Mouse (Mus musculus) G1E (cell line): ENCODE data around the gene 1700024P04Rik. TPM values are rescaled to one million over a fixed set of nuclear protein-coding genes. Genes with fewer than 3 reads are reported as not detected.

Experiments used
- ATAC-seq: 2 replicates; pipeline ENCODE4 v1.8.0; 2016; ENCODE audit warnings: mild to moderate bottlenecking; ENCODE audit not compliant: insufficient number of reproducible peaks, poor library complexity, low FRiP score, severe bottlenecking; ENCODE audit errors: extremely low read depth
- DNase-seq: peaks from one replicate; pipeline ENCODE4 v3.0.0; 2012; ENCODE audit warnings: low spot score
- H3K27me3 ChIP-seq: 2 replicates; pipeline ENCODE4 v1.6.1; 2012; ENCODE audit warnings: mild to moderate bottlenecking, low read length, inconsistent platforms; ENCODE audit not compliant: insufficient read depth
- H3K36me3 ChIP-seq: replicated peaks from 2 replicates; pipeline ENCODE3; 2012; ENCODE audit warnings: mild to moderate bottlenecking, inconsistent platforms
- H3K4me1 ChIP-seq: 2 replicates; pipeline ENCODE4 v1.6.1; 2012; ENCODE audit warnings: low read depth, low read length, inconsistent platforms, mixed read lengths; ENCODE audit not compliant: insufficient read depth
- H3K4me3 ChIP-seq: 2 replicates; pipeline ENCODE4 v1.5.1; 2012; ENCODE audit warnings: low read depth, mild to moderate bottlenecking, inconsistent platforms, low read length, moderate library complexity, mixed read lengths
- H3K9me3 ChIP-seq: replicated peaks from 2 replicates; pipeline ENCODE4 v1.6.1; 2012; ENCODE audit warnings: inconsistent platforms
- CTCF ChIP-seq: IDR thresholded peaks from 2 replicates; pipeline ENCODE4 v1.5.1; 2012; ENCODE audit warnings: low read depth, low read length, inconsistent platforms, mixed read lengths
- GATA1 ChIP-seq: IDR thresholded peaks from 2 replicates; pipeline ENCODE4 v1.6.1; 2012; ENCODE audit warnings: borderline replicate concordance, low read length, inconsistent platforms, mixed read lengths
- GATA2 ChIP-seq: IDR thresholded peaks from 2 replicates; pipeline ENCODE4 v1.6.1; 2012; ENCODE audit warnings: low read depth, low read length, inconsistent platforms, borderline replicate concordance
- POLR2AphosphoS5 ChIP-seq: IDR thresholded peaks from 2 replicates; pipeline ENCODE4 v1.6.1; 2012; ENCODE audit warnings: low read depth, low read length, inconsistent platforms; ENCODE audit not compliant: insufficient replicate concordance
- TAL1 ChIP-seq: conservative IDR thresholded peaks from 2 replicates; pipeline ENCODE4 v1.6.1; 2012; ENCODE audit warnings: low read depth, low read length, inconsistent platforms, mixed read lengths
- polyA plus RNA-seq: library from polyadenylated mRNA; stranded (reverse); fragments of >175 nt; gene quantifications from 2 replicates; pipeline ENCODE4 v1.2.3, GENCODE M21; 2012
- total RNA-seq, 2 experiments: library from RNA; stranded (forward) in 1 of 2; stranded (reverse) in 1 of 2; fragments of 200-1000 nt in 1 of 2; fragments of >200 nt in 1 of 2; fragmentation: Nextera tagmentation in 1 of 2; gene quantifications; 2 replicates each; pipeline ENCODE4 v1.2.3; 2014 to 2017

Gene 1700024P04Rik
- total and polyA plus RNA-seq, 3 experiments = not detected

GRCm38 (mm10) chr13:98968517-98968916, 15.8 kb downstream of the 1700024P04Rik start:
- DNase-seq (no peak), ATAC-seq (no peak)
- no peaks in the 10 kb centered on the region for H3K9me3 ChIP-seq
- no peaks in the 10 kb centered on the region for H3K4me1 ChIP-seq
- no peak overlapping the region for H3K4me3 ChIP-seq
- TF ChIP-seq CTCF (no peak), GATA2 (no peak), POLR2AphosphoS5 (no peak), GATA1 (no peak), TAL1 (no peak)
- H3K27me3 ChIP-seq = peaks cover 8% of the 10 kb centered on the region; the same call in 1 of the 2 replicates
- H3K36me3 ChIP-seq = no peaks in the 10 kb centered on the region

GRCm38 (mm10) chr13:98967942-98968341, 16.4 kb downstream of the 1700024P04Rik start:
- no peak for ATAC-seq

GRCm38 (mm10) chr13:98966583-98966982, 17.8 kb downstream of the 1700024P04Rik start:
- H3K36me3 ChIP-seq = no peaks in the 10 kb centered on the region
- TF ChIP-seq CTCF (no peak), POLR2AphosphoS5 (no peak), GATA2 (no peak), TAL1 (no peak), GATA1 (no peak)
- ATAC-seq = no peak
- H3K27me3 ChIP-seq = peaks cover 8% of the 10 kb centered on the region; the same call in 1 of the 2 replicates
- no peaks in the 10 kb centered on the region for H3K9me3 ChIP-seq
- H3K4me1 ChIP-seq = no peaks in the 10 kb centered on the region
- no peak for DNase-seq
- no peak overlapping the region for H3K4me3 ChIP-seq

More at GRCm38 (mm10) chr13:98967942-98968341, 16.4 kb downstream of the 1700024P04Rik start:
- no peak overlapping the region for H3K4me3 ChIP-seq
- H3K4me1 ChIP-seq = no peaks in the 10 kb centered on the region
- TF ChIP-seq CTCF (no peak), GATA1 (no peak), GATA2 (no peak), POLR2AphosphoS5 (no peak), TAL1 (no peak)
- H3K36me3 ChIP-seq = no peaks in the 10 kb centered on the region
- no peaks in the 10 kb centered on the region for H3K9me3 ChIP-seq
- H3K27me3 ChIP-seq = peaks cover 8% of the 10 kb centered on the region; the same call in 1 of the 2 replicates
- DNase-seq = no peak

- ATAC-seq = no peak
- H3K4me1 ChIP-seq = no peaks in the 10 kb centered on the region
Measured at GRCm38 (mm10) chr13:98963612-98964011, 20.8 kb downstream of the 1700024P04Rik start.

GRCm38 (mm10) chr13:98958177-98958576, 26.2 kb downstream of the 1700024P04Rik start:
- DNase-seq (no peak), ATAC-seq (no peak)
- TF ChIP-seq POLR2AphosphoS5 (no peak), GATA2 (no peak), TAL1 (no peak), GATA1 (no peak), CTCF (no peak)
- Histone ChIP-seq H3K27me3 (peaks cover 16% of the 10 kb centered on the region), H3K4me3 (no peak overlapping the region), H3K4me1 (0 out of 2 replicates have a peak, but pooled peaks cover 6% of the 10 kb centered on the region), H3K9me3 (no peaks in the 10 kb centered on the region), H3K36me3 (no peaks in the 10 kb centered on the region)

More at GRCm38 (mm10) chr13:98963612-98964011, 20.8 kb downstream of the 1700024P04Rik start:
- peaks cover 8% of the 10 kb centered on the region; the same call in 1 of the 2 replicates for H3K27me3 ChIP-seq
- no peaks in the 10 kb centered on the region for H3K36me3 ChIP-seq
- no peak overlapping the region for H3K4me3 ChIP-seq
- TF ChIP-seq POLR2AphosphoS5 = no peak
- DNase-seq = no peak
- no peaks in the 10 kb centered on the region for H3K9me3 ChIP-seq

- ATAC-seq (no peak), DNase-seq (no peak)
- Histone ChIP-seq H3K4me3 (no peak overlapping the region), H3K27me3 (peaks cover 20% of the 10 kb centered on the region), H3K4me1 (0 out of 2 replicates have a peak, but pooled peaks cover 6% of the 10 kb centered on the region), H3K36me3 (no peaks in the 10 kb centered on the region), H3K9me3 (no peaks in the 10 kb centered on the region)
- no peak for TF ChIP-seq TAL1
- no peak for TF ChIP-seq GATA1
- no peak for TF ChIP-seq POLR2AphosphoS5
- TF ChIP-seq GATA2 = no peak
- no peak for TF ChIP-seq CTCF
Measured at GRCm38 (mm10) chr13:98956209-98956608, 28.2 kb downstream of the 1700024P04Rik start.

- TF ChIP-seq TAL1 = no peak
- no peak for TF ChIP-seq GATA2
- TF ChIP-seq GATA1 = no peak
- H3K9me3 ChIP-seq = no peaks in the 10 kb centered on the region
- peaks cover 22% of the 10 kb centered on the region for H3K27me3 ChIP-seq
- 0 out of 2 replicates have a peak, but pooled peaks cover 6% of the 10 kb centered on the region for H3K4me1 ChIP-seq
- no peak for DNase-seq
- ATAC-seq = no peak
- H3K4me3 ChIP-seq = no peak overlapping the region
- H3K36me3 ChIP-seq = no peaks in the 10 kb centered on the region
Measured at GRCm38 (mm10) chr13:98955676-98956075, 28.7 kb downstream of the 1700024P04Rik start.
